Mouse (Mus musculus) embryonic facial prominence, embryonic 15.5 days (tissue): ENCODE measurements around the gene Exosc9. TPM values are rescaled to one million over a fixed set of nuclear protein-coding genes. Genes with fewer than 3 reads are reported as not detected.

Experiments used
- ATAC-seq: fragments of 200-750 bp; cut with Nextera tagmentation; 2 replicates; pipeline ENCODE4 v1.8.0; 2017; ENCODE audit warnings: low read depth, moderate TSS enrichment; ENCODE audit not compliant: insufficient number of reproducible peaks, low FRiP score, low TSS enrichment
- H3K27ac ChIP-seq: fragments of 300-500 bp; sonication (generic); replicated peaks from 2 replicates; pipeline ENCODE4 v1.5.1; 2015; ENCODE audit warnings: mild to moderate bottlenecking, inconsistent platforms
- H3K27me3 ChIP-seq: fragments of 300-500 bp; sonication (generic); 2 replicates; pipeline ENCODE4 v1.6.1; 2015; ENCODE audit warnings: inconsistent platforms
- H3K36me3 ChIP-seq: fragments of 300-500 bp; sonication (generic); 2 replicates; pipeline ENCODE4 v1.6.1; 2015; ENCODE audit warnings: mild to moderate bottlenecking, inconsistent platforms
- H3K4me1 ChIP-seq: fragments of 300-500 bp; sonication (generic); 2 replicates; pipeline ENCODE4 v1.6.1; 2015; ENCODE audit warnings: inconsistent platforms
- H3K4me2 ChIP-seq: fragments of 300-500 bp; sonication (generic); replicated peaks from 2 replicates; pipeline ENCODE4 v1.6.1; 2015; ENCODE audit warnings: mild to moderate bottlenecking, inconsistent platforms
- H3K4me3 ChIP-seq: fragments of 300-500 bp; sonication (generic); replicated peaks from 2 replicates; pipeline ENCODE4 v1.5.1; 2015; ENCODE audit warnings: mild to moderate bottlenecking, inconsistent platforms
- H3K9ac ChIP-seq: fragments of 300-500 bp; sonication (generic); 2 replicates; pipeline ENCODE4 v1.6.1; 2015; ENCODE audit warnings: inconsistent platforms
- H3K9me3 ChIP-seq: fragments of 300-500 bp; sonication (generic); replicated peaks from 2 replicates; pipeline ENCODE4 v1.6.1; 2016; ENCODE audit warnings: inconsistent platforms
- WGBS: fragments of 180-500 bp; shearing (Covaris S2); methylation state at CpG from one replicate; pipeline ENCODE4 v1.1.7; 2015; 5-methylcytosine and 5-hydroxymethylcytosine counted together
- polyA plus RNA-seq: library from polyadenylated mRNA; unstranded; fragments of >200 nt; fragmentation: Nextera tagmentation; extraction: Ambion mirVana; gene quantifications from 2 replicates; pipeline ENCODE4 v1.2.1, GENCODE M21; 2015

The Exosc9 gene
- polyA plus RNA-seq, result 50.1 and 56.1 TPM in 2 replicates

- no peaks in the 10 kb centered on the region for H3K27me3 ChIP-seq
- peaks cover 33% of the 10 kb centered on the region for H3K36me3 ChIP-seq
- peak within 1 kb of the TSS; percentile 66 for H3K9ac ChIP-seq
- H3K4me3 ChIP-seq, result peak within 1 kb of the TSS; percentile 81
- H3K4me1 ChIP-seq, result peaks cover 17% of the 10 kb centered on the region
- WGBS, result under 1% methylated on average over 39 of the region's 39 CpGs
- peak within 1 kb of the TSS; percentile 83 for H3K4me2 ChIP-seq
- H3K9me3 ChIP-seq, result no peaks in the 10 kb centered on the region
- peak within 1 kb of the TSS; percentile 55 for H3K27ac ChIP-seq
- peak; percentile 93 for ATAC-seq
Measured at GRCm38 (mm10) chr3:36552406-36553047, at the start of gene Exosc9. Gene Exosc9, plus strand, starts transcription at chr3:36552606.

- no peak for ATAC-seq
- no peak overlapping the region for H3K4me3 ChIP-seq
- no peak overlapping the region for H3K4me2 ChIP-seq
- no peaks in the 10 kb centered on the region for H3K9me3 ChIP-seq
- H3K27me3 ChIP-seq, result no peaks in the 10 kb centered on the region
- WGBS, result 78% methylated on average over 8 of the region's 8 CpGs
- no peak overlapping the region for H3K9ac ChIP-seq
- no peak overlapping the region for H3K27ac ChIP-seq
- H3K4me1 ChIP-seq, result no peaks in the 10 kb centered on the region
- no peaks in the 10 kb centered on the region for H3K36me3 ChIP-seq
Measured at GRCm38 (mm10) chr3:36505306-36505705, 47.1 kb upstream of the Exosc9 start.

DNA sequence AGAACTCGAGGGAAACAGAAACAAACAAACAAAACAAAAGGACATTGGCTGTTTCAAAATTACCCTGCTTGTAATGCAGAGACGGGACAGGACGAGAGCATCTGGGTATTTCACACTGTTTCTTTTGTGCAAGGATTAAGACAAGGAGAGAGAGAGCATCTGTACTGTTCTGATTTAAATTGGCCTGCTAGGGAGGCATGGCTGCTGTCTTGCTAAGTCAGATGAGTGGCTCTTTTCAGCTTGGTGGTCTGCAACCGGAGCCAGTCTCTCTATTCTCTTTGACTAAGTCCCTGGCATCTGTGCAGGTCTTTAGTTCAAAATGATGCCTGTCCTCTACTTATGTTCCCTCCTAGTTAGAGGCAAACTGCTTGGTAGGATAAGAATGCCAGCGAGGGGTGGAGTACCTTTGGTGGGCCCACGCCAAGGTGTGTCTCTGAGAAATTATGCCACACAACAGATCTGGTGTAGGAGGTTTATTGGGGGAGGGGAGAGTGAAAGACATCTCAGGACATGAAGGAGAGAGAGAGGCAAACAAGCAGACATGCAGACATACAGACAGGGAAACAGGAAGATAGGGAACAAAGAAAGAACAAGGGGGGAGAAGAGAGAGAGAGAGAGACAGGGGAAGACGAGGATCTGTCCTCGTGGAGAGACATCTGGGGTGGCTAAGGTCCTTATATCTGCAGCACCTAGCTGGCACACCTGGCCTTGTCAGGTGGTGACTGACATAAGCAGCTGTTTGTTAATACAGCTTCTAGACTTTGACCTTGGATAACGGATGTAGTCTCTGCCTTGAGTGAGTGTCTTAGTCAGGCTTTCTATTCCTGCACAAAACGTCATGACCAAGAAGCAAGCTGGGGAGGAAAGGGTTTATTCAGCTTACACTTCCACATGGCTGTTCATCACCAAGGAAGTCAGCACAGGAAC lies 46.3 kb upstream of the Exosc9 start:
- Histone ChIP-seq H3K36me3 (no peaks in the 10 kb centered on the region), H3K4me3 (no peak overlapping the region), H3K9me3 (no peaks in the 10 kb centered on the region), H3K27me3 (no peaks in the 10 kb centered on the region), H3K4me1 (no peaks in the 10 kb centered on the region), H3K9ac (no peak overlapping the region), H3K4me2 (no peak overlapping the region), H3K27ac (no peak overlapping the region)
- no peak for ATAC-seq
- WGBS, result 51% methylated on average over 10 of the region's 10 CpGs

GRCm38 (mm10) chr3:36511491-36511890 lies 40.9 kb upstream of the Exosc9 start:
- Histone ChIP-seq H3K4me2 (no peak overlapping the region), H3K36me3 (no peaks in the 10 kb centered on the region), H3K27ac (no peak overlapping the region), H3K9ac (no peak overlapping the region), H3K27me3 (no peaks in the 10 kb centered on the region), H3K4me1 (no peaks in the 10 kb centered on the region), H3K4me3 (no peak overlapping the region), H3K9me3 (no peaks in the 10 kb centered on the region)
- ATAC-seq, result no peak
- 88% methylated on average over 6 of the region's 6 CpGs for WGBS

- WGBS, result 86% methylated on average over 9 of the region's 9 CpGs
- no peaks in the 10 kb centered on the region for H3K9me3 ChIP-seq
- H3K4me2 ChIP-seq, result no peak overlapping the region
- H3K9ac ChIP-seq, result no peak overlapping the region
- peaks cover 4% of the 10 kb centered on the region for H3K4me1 ChIP-seq
- H3K36me3 ChIP-seq, result no peaks in the 10 kb centered on the region
- no peak for ATAC-seq
- H3K27ac ChIP-seq, result no peak overlapping the region
- peaks cover 16% of the 10 kb centered on the region for H3K27me3 ChIP-seq
- H3K4me3 ChIP-seq, result no peak overlapping the region
Measured at GRCm38 (mm10) chr3:36516196-36516595, 36.2 kb upstream of the Exosc9 start.

DNA sequence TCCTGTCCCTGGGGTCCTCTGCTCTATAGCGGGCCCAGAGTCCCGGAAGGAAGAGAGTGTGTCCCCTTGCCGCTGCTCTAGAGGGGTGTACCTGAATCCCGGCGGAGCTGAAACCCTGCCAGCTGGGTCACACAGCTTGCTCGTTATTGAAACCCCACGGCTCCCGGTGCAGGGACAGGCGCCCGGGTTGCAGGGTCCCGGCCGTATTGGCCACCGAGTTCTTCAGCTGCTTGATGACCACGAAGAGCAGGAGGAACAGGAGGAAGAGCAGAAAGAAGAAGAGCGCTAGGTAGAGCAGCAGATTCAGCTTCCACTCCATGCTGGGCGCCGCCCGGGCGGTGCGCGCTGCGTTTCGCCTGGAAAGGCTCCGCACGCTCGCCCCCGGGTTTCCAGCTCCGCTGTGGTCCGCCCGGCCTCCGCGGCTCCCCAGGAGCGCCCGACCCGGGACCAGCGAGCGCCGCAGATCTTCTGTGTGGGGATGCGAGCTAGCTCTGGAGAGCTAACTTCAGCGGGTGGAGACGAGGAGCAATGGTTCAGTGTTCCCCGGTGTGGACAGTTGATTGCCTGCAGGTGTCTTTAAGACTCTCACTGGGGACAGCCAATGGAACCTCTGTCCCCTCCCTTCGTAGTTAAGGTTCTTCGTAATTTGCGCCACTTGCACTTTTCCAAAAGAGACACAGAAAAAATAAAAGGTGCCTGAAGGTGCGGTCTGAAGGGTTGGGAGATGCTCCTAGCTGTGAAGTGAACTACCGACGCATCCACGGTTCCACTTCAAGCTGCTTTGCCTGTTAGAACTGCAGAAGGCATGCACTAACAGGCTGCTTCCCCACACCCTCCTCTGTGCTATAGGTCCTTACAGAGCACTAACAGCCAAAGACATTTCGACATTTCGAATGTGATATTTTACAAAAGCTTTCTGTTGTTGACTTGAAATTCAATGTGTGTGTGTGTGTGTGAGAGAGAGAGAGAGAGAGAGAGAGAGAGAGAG lies 31.0 kb upstream of the Exosc9 start, which contains the start of gene Gm11549:
Gm11549 (minus strand) TSS at position 741 of the 988 bp plus-strand sequence.
- 0 out of 2 replicates have a peak, but pooled peaks have one; percentile 24 for ATAC-seq
- H3K4me2 ChIP-seq, result peak within 1 kb of the TSS; percentile 95
- no peaks in the 10 kb centered on the region for H3K9me3 ChIP-seq
- H3K27me3 ChIP-seq, result peaks cover 33% of the 10 kb centered on the region
- no peak within 1 kb of the TSS for H3K27ac ChIP-seq
- H3K9ac ChIP-seq, result peak within 1 kb of the TSS; percentile 12; the same call in 1 of the 2 replicates
- H3K4me3 ChIP-seq, result peak within 1 kb of the TSS; percentile 47
- H3K4me1 ChIP-seq, result peaks cover 9% of the 10 kb centered on the region
- no peaks in the 10 kb centered on the region for H3K36me3 ChIP-seq
- 1% methylated on average over 49 of the region's 51 CpGs for WGBS

GRCm38 (mm10) chr3:36522137-36522536 lies 30.3 kb upstream of the Exosc9 start:
- WGBS, result 12% methylated on average over 4 of the region's 4 CpGs
- no peak overlapping the region for H3K27ac ChIP-seq
- no peak overlapping the region for H3K9ac ChIP-seq
- H3K9me3 ChIP-seq, result no peaks in the 10 kb centered on the region
- no peaks in the 10 kb centered on the region for H3K36me3 ChIP-seq
- no peak for ATAC-seq
- H3K4me2 ChIP-seq, result no peak overlapping the region
- H3K27me3 ChIP-seq, result peaks cover 33% of the 10 kb centered on the region
- H3K4me3 ChIP-seq, result no peak overlapping the region
- peaks cover 9% of the 10 kb centered on the region for H3K4me1 ChIP-seq

DNA sequence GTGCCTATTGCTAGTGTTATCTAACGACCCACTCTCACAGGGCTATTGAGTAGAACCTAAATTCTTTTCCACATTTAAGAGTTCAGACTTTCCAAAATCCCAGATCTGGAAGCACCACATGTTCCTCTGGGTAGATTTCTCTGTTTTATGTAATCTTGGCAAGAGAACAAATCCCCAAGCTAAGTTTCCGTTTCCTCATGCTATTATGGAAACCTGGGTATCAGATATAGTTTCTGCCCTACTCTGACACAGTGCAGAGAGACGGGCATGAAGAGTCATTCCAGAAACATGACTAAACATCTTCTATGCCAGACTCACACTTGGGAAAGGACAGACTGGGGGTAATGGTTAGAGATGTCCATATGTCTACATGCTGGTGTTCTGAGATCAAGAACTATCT lies 27.9 kb upstream of the Exosc9 start:
- Histone ChIP-seq H3K4me3 (no peak overlapping the region), H3K4me1 (peaks cover 9% of the 10 kb centered on the region), H3K27ac (no peak overlapping the region), H3K4me2 (no peak overlapping the region), H3K36me3 (no peaks in the 10 kb centered on the region), H3K9ac (no peak overlapping the region), H3K27me3 (peaks cover 29% of the 10 kb centered on the region), H3K9me3 (no peaks in the 10 kb centered on the region)
- WGBS, result 54% methylated on average over 3 of the region's 3 CpGs
- ATAC-seq, result no peak

- Histone ChIP-seq H3K4me1 (no peaks in the 10 kb centered on the region), H3K4me2 (no peak overlapping the region), H3K9me3 (no peaks in the 10 kb centered on the region), H3K4me3 (no peak overlapping the region), H3K9ac (no peak overlapping the region), H3K27me3 (peaks cover 15% of the 10 kb centered on the region), H3K36me3 (no peaks in the 10 kb centered on the region), H3K27ac (no peak overlapping the region)
- ATAC-seq, result no peak
- WGBS, result 90% methylated on average over 6 of the region's 6 CpGs
Measured at GRCm38 (mm10) chr3:36530345-36530744, 22.1 kb upstream of the Exosc9 start.

- no peaks in the 10 kb centered on the region for H3K9me3 ChIP-seq
- H3K27ac ChIP-seq, result no peak overlapping the region
- H3K36me3 ChIP-seq, result no peaks in the 10 kb centered on the region
- ATAC-seq, result no peak
- no peak overlapping the region for H3K4me3 ChIP-seq
- H3K4me2 ChIP-seq, result no peak overlapping the region
- H3K4me1 ChIP-seq, result no peaks in the 10 kb centered on the region
- peaks cover 15% of the 10 kb centered on the region for H3K27me3 ChIP-seq
- WGBS, result 77% methylated on average over 5 of the region's 5 CpGs
- H3K9ac ChIP-seq, result no peak overlapping the region
Measured at GRCm38 (mm10) chr3:36530781-36531180, 21.6 kb upstream of the Exosc9 start.
